Mouse (Mus musculus) G1E (cell line): ENCODE results near the gene Kri1.

Source experiments
- CTCF ChIP-seq: IDR thresholded peaks from 2 replicates; pipeline ENCODE4 v1.5.1; 2012; ENCODE audit warnings: low read depth, low read length, inconsistent platforms, mixed read lengths
- GATA1 ChIP-seq: IDR thresholded peaks from 2 replicates; pipeline ENCODE4 v1.6.1; 2012; ENCODE audit warnings: borderline replicate concordance, low read length, inconsistent platforms, mixed read lengths
- GATA2 ChIP-seq: IDR thresholded peaks from 2 replicates; pipeline ENCODE4 v1.6.1; 2012; ENCODE audit warnings: low read depth, low read length, inconsistent platforms, borderline replicate concordance
- TAL1 ChIP-seq: conservative IDR thresholded peaks from 2 replicates; pipeline ENCODE4 v1.6.1; 2012; ENCODE audit warnings: low read depth, low read length, inconsistent platforms, mixed read lengths

DNA sequence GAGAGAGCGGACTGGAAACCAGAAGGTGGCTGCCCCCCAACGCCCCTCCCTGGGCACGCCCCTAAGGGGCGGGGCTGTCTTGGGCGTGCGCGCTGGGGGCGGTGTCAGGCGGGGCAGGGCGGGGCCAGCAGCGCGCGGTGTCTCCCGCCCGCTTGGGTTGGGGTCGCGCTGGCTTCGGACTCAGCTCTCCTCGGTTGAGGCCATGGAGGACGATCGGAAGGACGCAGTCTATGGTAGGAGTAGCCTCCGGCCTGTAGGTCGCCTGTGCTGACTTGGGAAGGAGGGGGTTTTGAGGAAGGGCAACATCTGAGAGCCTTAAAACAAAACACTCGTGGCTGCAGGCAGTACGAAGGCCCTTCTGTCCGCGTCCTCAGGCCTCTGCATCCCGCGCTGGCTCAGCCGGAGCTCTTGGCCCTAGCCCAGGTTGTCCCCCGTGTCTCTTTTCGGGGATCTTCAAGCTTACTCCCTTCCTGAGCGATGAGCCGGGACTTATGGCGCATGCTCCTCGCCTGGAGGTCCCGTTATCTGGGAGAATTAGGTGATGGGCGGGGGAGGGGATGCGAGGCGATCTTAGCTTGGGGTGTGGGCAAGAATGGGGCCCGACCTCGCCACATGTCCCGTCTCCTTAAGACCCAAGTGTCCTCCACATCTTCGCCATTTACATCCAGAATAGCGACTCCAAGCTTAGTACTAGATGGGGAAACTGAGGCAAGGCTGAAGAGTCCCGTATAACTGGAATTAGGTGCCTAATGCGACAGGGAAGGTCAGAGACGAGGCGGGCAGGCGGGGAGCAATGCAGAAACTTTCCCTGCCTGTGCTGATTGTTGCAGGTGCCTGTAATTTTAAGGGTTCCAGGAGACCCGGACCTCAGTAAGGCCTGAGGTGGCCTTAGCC lies 33.1 kb upstream of the Kri1 start, which contains the start of gene Slc44a2:
- no peak for TF ChIP-seq CTCF
- no peak for TF ChIP-seq GATA1
- no peak for TF ChIP-seq TAL1
- no peak for TF ChIP-seq GATA2
